Mouse (Mus musculus) v-Abl transformed pro-B cells (cell line): Measurements from ENCODE around the gene Rnase11.
"Not testable (repeated sequence)": the region's sequence is repeated elsewhere in the genome, so short reads cannot be mapped to it uniquely, and the experiment has no call there.

Experiments used
- in situ Hi-C, 2 experiments: fragments of 400-800 bp; cut with MboI; formaldehyde crosslinking; loops; one replicate each; pipeline ENCODE4 v1.15.1; 2025; ENCODE audit not compliant: unreplicated experiment in 2 of 2

The Rnase11 gene

DNA sequence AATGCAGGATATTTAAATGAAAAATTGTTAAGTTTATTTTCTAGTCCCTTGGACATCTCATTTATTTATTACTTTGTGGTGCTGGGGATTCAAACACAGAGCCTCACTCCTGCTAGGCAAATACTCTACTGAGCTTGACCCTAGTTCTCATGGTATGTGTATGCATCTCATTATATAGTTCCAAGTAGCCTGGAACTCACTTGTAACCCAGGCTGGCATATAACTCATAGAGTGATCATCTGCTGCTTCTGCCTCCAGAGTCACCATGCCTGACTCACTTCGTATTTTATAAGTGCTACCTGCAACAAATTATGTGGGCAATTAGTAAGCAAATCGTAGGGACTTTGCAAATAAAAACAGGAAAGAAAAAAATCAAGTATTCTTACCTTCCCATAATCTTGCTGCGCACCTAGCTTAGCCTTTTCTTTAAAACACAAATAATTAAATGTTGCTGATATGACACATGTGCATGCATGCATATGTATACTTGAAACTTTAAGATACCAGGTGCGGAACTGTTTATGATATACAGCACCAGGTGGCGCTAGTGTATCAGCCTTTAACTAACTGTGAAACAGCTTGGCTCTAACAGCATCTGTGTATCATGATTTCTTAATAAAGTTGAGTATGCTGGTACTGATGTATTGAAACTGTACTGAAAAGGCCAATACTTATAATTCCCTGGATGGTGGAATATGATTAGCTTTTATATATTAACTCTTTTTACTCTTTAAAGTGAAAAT, 23.4 kb downstream of the Rnase11 start:
- in situ Hi-C loops, result loop anchor here in 1 of 2 experiments (5.0 kb wide), 2 partner anchors 36 to 71 kb away; no protein-coding TSS in a partner anchor

DNA sequence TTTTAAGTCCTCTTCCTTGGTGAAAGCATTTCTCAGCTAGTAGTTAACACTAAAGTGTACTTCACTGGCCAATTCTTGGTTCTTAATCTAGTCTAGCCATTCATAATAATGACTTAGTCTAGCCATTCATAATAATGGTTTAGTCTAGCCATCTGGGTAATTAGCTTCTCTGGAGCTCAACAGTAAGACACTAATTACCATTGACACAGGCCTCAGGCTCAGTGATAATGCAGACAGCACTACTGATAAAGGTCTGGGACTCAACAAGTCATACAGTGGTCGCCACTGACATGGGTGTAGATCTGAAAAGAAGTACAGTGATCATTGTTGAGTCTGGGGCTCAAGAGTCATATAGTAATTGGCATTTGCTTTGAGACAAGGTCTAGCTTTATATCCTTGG, 25.1 kb downstream of the Rnase11 start:
- in situ Hi-C loops, result loop anchor here (5.0 kb wide), 2 partner anchors 37 to 72 kb away; no protein-coding TSS in a partner anchor

DNA sequence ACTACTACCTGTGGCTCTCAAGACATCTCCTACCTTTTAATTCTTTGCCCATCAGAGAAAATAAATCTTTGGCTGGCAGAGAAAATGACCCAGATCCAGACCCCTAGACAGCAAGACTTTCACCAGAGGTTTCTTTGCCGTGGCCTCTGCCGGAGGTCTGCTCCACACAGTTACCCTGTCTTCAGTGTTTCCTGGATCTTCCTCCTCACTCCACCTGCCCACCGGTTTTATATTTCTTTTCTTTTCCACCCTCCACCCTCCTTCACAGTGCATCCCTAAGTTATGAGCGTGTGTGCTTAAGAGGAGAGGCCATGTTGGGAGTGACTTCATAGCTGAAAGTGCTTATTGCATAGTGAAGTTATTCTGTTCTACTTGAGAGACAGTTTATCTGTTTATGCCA, 26.5 kb downstream of the Rnase11 start:
- in situ Hi-C loops, result loop anchor here in 1 of 2 experiments (5.0 kb wide), 1 partner anchor 39 kb away; no protein-coding TSS in a partner anchor

DNA sequence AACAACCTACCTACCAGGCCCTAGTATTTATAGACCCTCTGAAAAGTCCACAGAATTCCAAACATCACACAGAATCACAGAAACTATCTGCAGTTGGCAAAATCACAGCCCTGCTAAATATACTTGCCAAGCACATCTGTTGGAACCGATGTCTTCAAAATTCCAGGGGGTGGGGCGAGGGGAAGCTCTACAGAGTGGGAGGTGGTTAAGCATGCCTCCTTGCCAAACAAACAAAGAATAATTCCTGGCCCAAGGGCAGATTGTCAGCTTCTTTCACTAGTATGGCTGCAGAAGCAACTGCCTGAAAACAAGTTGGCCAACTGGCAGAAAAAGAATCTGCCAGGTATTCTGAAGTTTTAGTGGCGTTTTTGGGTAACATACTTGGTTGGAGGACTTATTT, 32.7 kb downstream of the Rnase11 start:
- in situ Hi-C loops, result no loop called here

DNA sequence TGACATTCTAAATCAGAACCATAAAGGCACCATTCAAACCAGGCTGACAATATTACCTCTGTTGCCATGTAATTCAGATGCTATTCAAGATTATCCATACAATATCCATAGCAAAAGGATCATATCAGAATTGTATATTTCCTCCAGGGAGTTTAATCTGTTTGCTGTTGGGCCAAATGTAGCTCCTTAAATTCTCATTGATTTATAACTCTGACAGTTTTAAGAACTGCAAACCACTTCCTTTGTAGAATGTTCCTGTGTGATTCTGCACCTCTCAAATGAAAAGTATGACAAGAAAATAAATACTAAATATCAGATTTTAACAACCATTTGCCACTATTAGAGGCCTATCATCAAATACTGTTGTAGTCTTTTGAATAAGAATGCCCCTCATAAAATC, 34.2 kb downstream of the Rnase11 start:
- in situ Hi-C loops, result no loop called here

DNA sequence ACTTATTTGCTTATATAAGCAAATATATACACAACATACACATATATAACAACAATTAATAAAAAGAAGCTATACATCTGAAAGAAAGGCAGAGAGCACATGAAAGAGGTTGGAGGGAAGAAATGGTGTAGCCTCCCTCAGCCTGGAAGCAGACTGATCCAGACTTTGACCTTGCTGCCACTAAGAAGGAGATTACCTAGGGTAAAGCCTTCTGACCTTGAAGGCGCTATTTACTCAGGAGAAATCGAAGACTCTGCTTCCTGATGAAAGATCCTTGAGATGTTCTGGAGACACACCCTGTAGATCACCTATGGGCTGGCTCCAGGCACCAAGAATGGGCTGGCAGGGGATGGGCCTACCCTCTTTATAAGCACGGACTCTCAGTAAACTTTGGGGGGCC, 35.2 kb downstream of the Rnase11 start:
- in situ Hi-C loops, result not testable (repeated sequence)

DNA sequence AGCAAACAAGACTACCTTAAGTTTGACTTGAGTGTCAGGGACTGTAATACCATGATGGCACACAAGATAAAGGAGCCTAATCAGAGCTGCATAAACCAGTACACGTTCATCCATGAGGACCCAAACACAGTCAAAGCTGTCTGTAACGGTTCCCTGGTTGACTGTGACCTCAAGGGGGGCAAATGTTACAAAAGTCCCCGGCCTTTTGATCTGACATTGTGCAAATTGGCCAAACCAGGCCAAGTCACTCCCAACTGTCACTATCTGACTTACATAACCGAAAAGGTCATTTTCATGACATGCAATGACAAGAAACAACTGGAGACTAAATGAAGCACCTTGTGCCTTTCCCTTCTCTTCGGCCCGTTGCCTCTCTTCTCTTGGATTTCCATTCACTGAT, 40.4 kb downstream of the Rnase11 start:
- in situ Hi-C loops, result no loop called here

DNA sequence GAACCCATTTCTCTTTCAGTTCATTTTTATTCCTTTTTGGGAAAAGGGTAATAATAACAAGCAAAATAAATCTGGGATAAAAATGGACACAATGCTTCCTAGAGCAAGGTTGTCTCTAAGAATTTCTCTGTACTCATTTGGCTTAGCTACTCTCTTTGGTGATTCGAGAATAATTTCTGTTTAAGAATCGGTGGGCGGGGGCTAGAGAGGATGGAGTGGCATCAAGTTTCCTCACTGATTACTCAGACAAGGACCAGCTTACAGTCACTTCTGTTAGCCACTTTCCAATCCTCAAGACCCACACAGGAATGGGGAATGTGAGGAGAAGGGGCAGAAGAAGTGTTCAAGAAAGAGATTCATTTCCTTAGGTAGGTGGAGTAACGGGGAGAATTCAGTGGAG, 41.2 kb downstream of the Rnase11 start:
- in situ Hi-C loops, result no loop called here

DNA sequence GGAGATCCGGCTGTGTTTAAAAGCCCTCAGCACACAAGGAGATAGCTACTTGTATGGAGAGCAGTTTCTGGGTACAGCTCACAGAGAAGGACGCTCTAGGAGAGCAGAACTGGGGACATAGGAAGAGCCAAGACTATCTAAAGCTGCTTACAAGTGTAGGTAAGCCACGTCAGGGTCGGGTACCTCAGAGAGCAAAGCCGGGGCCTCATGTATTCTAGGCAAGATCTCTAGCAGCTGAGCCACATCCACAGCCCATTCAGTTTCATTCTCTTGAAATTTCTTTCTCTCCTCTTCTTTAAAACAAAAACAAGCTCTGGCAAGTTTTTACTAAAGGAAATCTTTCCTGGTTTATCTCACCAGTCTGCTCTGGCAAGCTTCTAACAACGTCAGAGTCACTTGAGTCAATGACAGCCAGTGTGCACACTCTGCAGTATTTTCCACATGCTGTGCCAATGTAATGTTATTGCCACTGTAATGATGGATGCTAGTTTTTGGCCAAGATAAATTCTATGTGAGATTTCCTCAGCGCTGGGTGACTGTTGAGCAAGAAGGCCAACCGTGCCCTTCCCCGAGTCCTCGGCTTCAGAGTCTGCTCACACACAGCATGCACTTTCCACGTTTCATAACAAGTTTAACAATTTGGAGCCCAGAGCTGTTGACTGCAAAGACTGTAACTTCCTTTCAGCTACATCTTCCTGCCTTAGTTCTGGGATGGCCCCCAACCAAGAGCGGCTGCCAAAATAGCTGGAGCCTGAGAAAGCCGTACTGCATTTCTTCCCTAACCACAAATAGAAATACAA, 41.8 kb downstream of the Rnase11 start:
- in situ Hi-C loops, result no loop called here

DNA sequence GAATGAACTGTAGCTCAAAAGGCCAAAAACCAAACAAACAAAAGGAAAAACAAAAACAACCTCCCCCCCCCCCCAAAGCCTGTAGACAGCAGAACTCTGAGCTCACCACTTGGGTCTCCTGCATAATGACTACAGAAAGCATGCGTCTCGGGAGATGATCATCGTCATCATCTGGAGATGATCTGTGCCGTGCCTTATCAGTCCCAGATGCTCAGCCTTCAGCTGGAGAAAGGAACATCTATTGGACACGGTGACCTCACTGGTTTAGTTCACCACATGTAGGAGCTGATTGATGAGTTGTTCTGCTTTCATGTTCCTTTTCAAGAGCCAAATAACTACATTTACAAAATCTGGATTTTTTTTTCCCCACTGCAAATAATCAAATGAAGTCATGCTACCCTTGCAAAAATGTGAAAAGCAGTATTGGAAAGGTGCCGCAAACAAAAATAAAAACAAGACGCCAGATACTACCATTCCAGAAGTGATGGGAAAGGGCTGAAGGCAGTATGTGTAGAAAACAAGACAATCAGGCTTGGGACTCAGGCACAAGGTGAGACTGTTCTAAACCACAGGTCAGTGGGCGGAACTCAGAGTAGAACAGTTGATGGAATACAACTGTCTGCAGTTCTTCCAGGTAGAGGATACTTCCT, 42.7 kb downstream of the Rnase11 start, which contains the start of gene Rnase10:
Gene Rnase10 (plus strand): TSS at position 600 of the 650 bp plus-strand sequence.
- in situ Hi-C loops, result no loop called here
